Mouse (Mus musculus) brown adipose tissue, adult 24 weeks (tissue): Measurements from ENCODE around the gene Aagab. TPM values are rescaled to one million over a fixed set of nuclear protein-coding genes. Genes with fewer than 3 reads are reported as not detected.

ENCODE experiments used
- H3K27ac ChIP-seq: fragments of 200-500 bp; replicated peaks from 2 replicates; pipeline ENCODE4 v1.5.1; 2012; ENCODE audit warnings: low read depth, mild to moderate bottlenecking, low read length
- H3K4me1 ChIP-seq: fragments of 200-500 bp; 2 replicates; pipeline ENCODE4 v1.6.1; 2012; ENCODE audit warnings: low read length, mixed read lengths; ENCODE audit not compliant: control insufficient read depth, insufficient read depth, insufficient read length
- H3K4me3 ChIP-seq: fragments of 200-500 bp; 2 replicates; pipeline ENCODE4 v1.5.1; 2012; ENCODE audit warnings: low read depth, mild to moderate bottlenecking, low read length, moderate library complexity; ENCODE audit not compliant: insufficient read depth
- polyA plus RNA-seq: library from polyadenylated mRNA; stranded (reverse); fragments of >200 nt; gene quantifications from 2 replicates; pipeline ENCODE4 v1.2.4, GENCODE M21; 2012; ENCODE audit not compliant: missing spikeins, insufficient read depth, insufficient read length

Aagab gene
- polyA plus RNA-seq: 9.2 and 12.3 TPM in 2 replicates

GRCm38 (mm10) chr9:63602043-63602939 is at the start of gene Aagab, which contains the start of gene Iqch:
Gene Aagab, plus strand, starts transcription at chr9:63602660.
Gene Iqch, minus strand, starts transcription at chr9:63602493.
- H3K4me3 ChIP-seq: peak within 1 kb of the TSS; percentile 94
- peaks cover 11% of the 10 kb centered on the region for H3K4me1 ChIP-seq
- 0 out of 2 replicates have a peak within 1 kb of the TSS, but pooled peaks have one; percentile 5 for H3K27ac ChIP-seq

- H3K27ac ChIP-seq: no peak overlapping the region
- H3K4me1 ChIP-seq: peaks cover 7% of the 10 kb centered on the region
- H3K4me3 ChIP-seq: no peak overlapping the region
Observed at GRCm38 (mm10) chr9:63553628-63554027, 48.8 kb upstream of the Aagab start.

DNA sequence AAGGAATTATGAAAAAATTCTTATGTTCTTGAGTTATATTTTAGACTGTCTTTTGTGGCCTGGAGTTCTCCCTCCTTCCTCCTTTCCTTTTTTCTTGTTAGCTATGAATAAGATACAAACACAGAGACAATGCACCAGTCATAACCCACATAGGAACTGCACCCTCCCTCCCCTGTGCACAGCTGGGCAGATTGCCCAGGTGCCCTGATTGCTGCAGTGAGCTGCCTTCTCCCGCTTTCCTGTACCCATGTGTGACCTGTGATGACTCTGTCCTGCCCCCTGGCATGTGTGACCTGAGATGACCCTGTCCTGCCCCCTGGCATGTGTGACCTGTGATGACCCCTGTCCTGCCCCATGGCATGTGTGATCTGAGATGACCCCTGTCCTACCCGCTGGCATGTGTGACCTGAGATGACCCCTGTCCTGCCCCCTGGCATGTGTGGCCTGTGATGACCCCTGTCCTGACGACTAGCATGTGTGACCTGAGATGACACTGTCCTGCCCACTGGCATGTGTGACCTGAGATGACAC is 46.9 kb upstream of the Aagab start:
- peaks cover 7% of the 10 kb centered on the region for H3K4me1 ChIP-seq
- H3K4me3 ChIP-seq: no peak overlapping the region
- H3K27ac ChIP-seq: peak overlapping the region; percentile 41; the same call in 1 of the 2 replicates

GRCm38 (mm10) chr9:63556316-63556715 is 46.1 kb upstream of the Aagab start:
- no peak overlapping the region for H3K4me3 ChIP-seq
- H3K4me1 ChIP-seq: peaks cover 7% of the 10 kb centered on the region
- H3K27ac ChIP-seq: peak overlapping the region; percentile 41; the same call in 1 of the 2 replicates

DNA sequence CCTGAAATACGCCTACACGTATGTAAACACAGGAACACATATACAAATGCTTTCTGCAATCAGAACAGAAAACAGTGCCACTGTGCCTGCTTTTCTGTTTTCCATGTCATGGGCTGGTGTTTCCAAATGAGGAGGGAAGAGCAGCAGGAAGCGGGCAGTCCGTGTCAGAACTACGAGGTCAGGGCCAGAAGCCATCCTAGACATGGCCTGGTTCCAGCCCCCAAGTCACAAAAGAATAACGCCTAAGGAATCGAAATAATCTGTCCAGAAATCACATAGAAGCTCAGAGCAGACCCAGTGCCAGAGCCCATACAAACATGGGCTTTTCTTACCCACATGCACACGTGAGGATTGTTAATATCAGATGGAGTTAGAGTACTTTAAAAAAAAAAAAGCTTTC is 45.5 kb upstream of the Aagab start:
- peaks cover 7% of the 10 kb centered on the region for H3K4me1 ChIP-seq
- no peak overlapping the region for H3K27ac ChIP-seq
- no peak overlapping the region for H3K4me3 ChIP-seq

- H3K27ac ChIP-seq: no peak overlapping the region
- peaks cover 4% of the 10 kb centered on the region; the same call in 1 of the 2 replicates for H3K4me1 ChIP-seq
- H3K4me3 ChIP-seq: no peak overlapping the region
Observed at GRCm38 (mm10) chr9:63561931-63562330, 40.5 kb upstream of the Aagab start.

- no peak overlapping the region for H3K27ac ChIP-seq
Observed at GRCm38 (mm10) chr9:63563436-63563835, 39.0 kb upstream of the Aagab start.

DNA sequence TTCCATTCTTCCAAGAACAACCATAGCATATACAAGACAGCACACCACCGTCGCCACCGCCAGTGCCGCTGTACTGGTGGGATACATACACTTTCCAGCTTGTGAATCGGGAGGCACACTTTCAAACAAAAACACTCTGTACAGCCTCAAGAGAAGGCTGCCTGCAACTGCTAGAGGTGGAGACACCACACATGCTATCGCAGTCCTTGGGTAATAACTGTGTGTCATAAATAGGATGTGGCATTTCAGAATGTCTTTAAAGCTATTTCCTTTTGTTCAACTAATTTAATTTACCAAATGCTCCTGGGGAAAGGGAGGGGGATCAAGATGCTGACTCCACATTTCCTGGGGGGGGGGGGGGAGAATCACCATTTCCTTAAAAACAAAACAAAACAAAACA is 34.1 kb upstream of the Aagab start:
- no peaks in the 10 kb centered on the region; the same call in 1 of the 2 replicates for H3K4me1 ChIP-seq
- no peak overlapping the region for H3K27ac ChIP-seq
- H3K4me3 ChIP-seq: no peak overlapping the region

More at GRCm38 (mm10) chr9:63563436-63563835, 39.0 kb upstream of the Aagab start:
- Histone ChIP-seq H3K4me3 (no peak overlapping the region), H3K4me1 (no peaks in the 10 kb centered on the region; the same call in 1 of the 2 replicates)

GRCm38 (mm10) chr9:63568808-63569207 is 33.7 kb upstream of the Aagab start:
- H3K27ac ChIP-seq: no peak overlapping the region
- no peak overlapping the region for H3K4me3 ChIP-seq
- no peaks in the 10 kb centered on the region; the same call in 1 of the 2 replicates for H3K4me1 ChIP-seq

DNA sequence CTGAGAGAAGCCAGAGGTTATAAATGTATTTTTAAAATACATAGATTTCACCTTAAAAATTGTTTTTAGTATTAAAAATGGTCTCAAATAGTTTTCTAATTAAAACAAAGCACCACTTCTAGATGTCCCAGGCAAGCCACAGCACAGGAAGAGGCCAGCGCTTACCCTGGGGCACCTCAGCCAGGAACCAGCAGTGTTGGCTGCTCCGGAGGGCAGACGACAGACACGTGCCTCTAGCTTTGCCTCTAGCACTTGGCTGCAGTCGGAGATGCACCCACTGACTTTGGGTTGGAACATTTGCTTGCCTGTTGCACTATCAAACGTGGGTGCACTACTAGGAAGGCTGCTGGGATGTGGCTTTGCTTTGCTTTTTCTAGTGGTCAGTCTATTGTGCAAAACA is 30.6 kb upstream of the Aagab start:
- Histone ChIP-seq H3K27ac (no peak overlapping the region), H3K4me1 (no peaks in the 10 kb centered on the region; the same call in 1 of the 2 replicates), H3K4me3 (no peak overlapping the region)

GRCm38 (mm10) chr9:63572874-63573273 is 29.6 kb upstream of the Aagab start:
- no peaks in the 10 kb centered on the region; the same call in 1 of the 2 replicates for H3K4me1 ChIP-seq

DNA sequence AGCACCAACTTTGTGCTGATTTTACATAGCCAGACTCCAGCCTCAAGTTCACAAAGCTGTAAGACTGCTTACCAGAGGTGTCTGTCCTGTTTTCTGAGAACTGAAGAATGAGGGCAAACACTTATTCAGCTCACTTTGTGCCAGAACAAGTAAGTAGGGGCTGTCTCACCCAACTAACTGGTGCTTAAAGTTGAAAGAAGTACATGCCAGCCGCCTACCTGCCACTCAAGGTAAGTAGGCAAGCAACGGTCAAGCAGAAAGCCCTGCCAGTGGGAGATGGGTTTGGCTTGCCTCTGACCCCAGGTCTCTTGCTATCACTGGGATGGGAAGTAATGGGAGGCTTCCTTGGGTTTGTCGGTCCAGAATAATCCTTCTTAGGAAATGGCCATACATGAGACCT is 25.0 kb upstream of the Aagab start:
- no peak overlapping the region for H3K27ac ChIP-seq
- H3K4me3 ChIP-seq: no peak overlapping the region
- no peaks in the 10 kb centered on the region for H3K4me1 ChIP-seq

More at GRCm38 (mm10) chr9:63572874-63573273, 29.6 kb upstream of the Aagab start:
- no peak overlapping the region for H3K4me3 ChIP-seq
- no peak overlapping the region for H3K27ac ChIP-seq

- H3K4me1 ChIP-seq: no peaks in the 10 kb centered on the region
- H3K4me3 ChIP-seq: no peak overlapping the region
- no peak overlapping the region for H3K27ac ChIP-seq
Observed at GRCm38 (mm10) chr9:63579644-63580043, 22.8 kb upstream of the Aagab start.

- H3K4me3 ChIP-seq: no peak overlapping the region
- H3K4me1 ChIP-seq: no peaks in the 10 kb centered on the region
- H3K27ac ChIP-seq: no peak overlapping the region
Observed at GRCm38 (mm10) chr9:63580046-63580445, 22.4 kb upstream of the Aagab start.

GRCm38 (mm10) chr9:63581778-63582177 is 20.7 kb upstream of the Aagab start:
- no peak overlapping the region for H3K27ac ChIP-seq
- H3K4me3 ChIP-seq: no peak overlapping the region
- H3K4me1 ChIP-seq: no peaks in the 10 kb centered on the region
